Mouse (Mus musculus): ENCODE data around the gene Bcs1l.

- TF ChIP-seq CTCF (conservative IDR thresholded peaks at IDR 0.05; ENCODE audit: low read length), result no peak
- no peak for TF ChIP-seq POU5F1 (IDR thresholded peaks at IDR 0.05; ENCODE audit: borderline replicate concordance, low read length)
- no peak for TF ChIP-seq NANOG (IDR thresholded peaks at IDR 0.05; ENCODE audit: borderline replicate concordance, low read length)
Observed at GRCm38 (mm10) chr1:74628001-74628400, 39.9 kb downstream of the Bcs1l start.

All from E14TG2a.4 (cell line).